Mouse (Mus musculus) mouse embryonic stem cell (cell line): ENCODE measurements around the gene Fzd1.

Source experiments
- in situ Hi-C, 2 experiments: fragments of 300-500 bp; cut with MboI; formaldehyde crosslinking; loops; 1 replicate in 1 of 2; 3 replicates in 1 of 2; pipeline ENCODE4 v1.14.3; 2019 to 2020; ENCODE audit warnings: low sequenced_read_pairs in 2 of 2, low pct_unique_long_range_greater_than_20kb in 1 of 2, mixed read lengths in 1 of 2; ENCODE audit not compliant: unreplicated experiment in 1 of 2

Fzd1 gene

GRCm38 (mm10) chr5:4756001-4756681 lies 1.7 kb downstream of the Fzd1 start:
- in situ Hi-C loops, result no loop called here

GRCm38 (mm10) chr5:4755326-4755725 lies 2.5 kb downstream of the Fzd1 start:
- in situ Hi-C loops, result no loop called here

GRCm38 (mm10) chr5:4754701-4755281 lies 3.0 kb downstream of the Fzd1 start:
- in situ Hi-C loops, result no loop called here

GRCm38 (mm10) chr5:4753161-4753560 lies 4.7 kb downstream of the Fzd1 start:
- in situ Hi-C loops, result no loop called here

GRCm38 (mm10) chr5:4742722-4743121 lies 15.1 kb downstream of the Fzd1 start:
- in situ Hi-C loops, result no loop called here

- in situ Hi-C loops, result no loop called here
These were observed 20.8 kb downstream of the Fzd1 start for GRCm38 (mm10) chr5:4737013-4737412.

GRCm38 (mm10) chr5:4735461-4735860 lies 22.4 kb downstream of the Fzd1 start:
- in situ Hi-C loops, result no loop called here

GRCm38 (mm10) chr5:4733239-4733638 lies 24.6 kb downstream of the Fzd1 start:
- in situ Hi-C loops, result no loop called here

GRCm38 (mm10) chr5:4732241-4733229 lies 25.3 kb downstream of the Fzd1 start:
- in situ Hi-C loops, result no loop called here

GRCm38 (mm10) chr5:4731743-4732215 lies 26.1 kb downstream of the Fzd1 start:
- in situ Hi-C loops, result no loop called here

GRCm38 (mm10) chr5:4731064-4731463 lies 26.8 kb downstream of the Fzd1 start:
- in situ Hi-C loops, result no loop called here
